Mouse (Mus musculus) limb, embryonic 14.5 days (tissue): ENCODE data around the gene Ctnnd2. TPM values are rescaled to one million over a fixed set of nuclear protein-coding genes. Genes with fewer than 3 reads are reported as not detected.
"Not testable (repeated sequence)": the region's sequence is repeated elsewhere in the genome, so short reads cannot be mapped to it uniquely, and the experiment has no call there.

Source experiments
- ATAC-seq: fragments of 200-750 bp; cut with Nextera tagmentation; 2 replicates; pipeline ENCODE4 v1.8.0; 2017; ENCODE audit warnings: low read depth, moderate number of reproducible peaks, moderate TSS enrichment; ENCODE audit not compliant: low FRiP score
- DNase-seq: peaks from one replicate; pipeline ENCODE4 v3.0.0-alpha.2; 2015; ENCODE audit warnings: low spot score
- H3K27ac ChIP-seq: fragments of 300-500 bp; sonication (generic); replicated peaks from 2 replicates; pipeline ENCODE4 v1.5.1; 2014; ENCODE audit warnings: low read depth, mild to moderate bottlenecking, low read length, moderate library complexity, mixed read lengths
- H3K27me3 ChIP-seq: fragments of 300-500 bp; sonication (generic); 2 replicates; pipeline ENCODE4 v1.6.1; 2014; ENCODE audit warnings: low read length, mixed read lengths; ENCODE audit not compliant: control insufficient read depth, insufficient read depth
- H3K36me3 ChIP-seq: fragments of 300-500 bp; sonication (generic); 2 replicates; pipeline ENCODE4 v1.6.1; 2014; ENCODE audit warnings: mild to moderate bottlenecking, low read length, moderate library complexity, mixed read lengths; ENCODE audit not compliant: control insufficient read depth, insufficient read depth
- H3K4me1 ChIP-seq: fragments of 300-500 bp; sonication (generic); 2 replicates; pipeline ENCODE4 v1.6.1; 2014; ENCODE audit warnings: antibody characterized with exemption, low read length, mixed read lengths; ENCODE audit not compliant: control insufficient read depth, insufficient read depth
- H3K4me2 ChIP-seq: fragments of 300-500 bp; sonication (generic); replicated peaks from 2 replicates; pipeline ENCODE4 v1.6.1; 2014; ENCODE audit warnings: low read depth, mild to moderate bottlenecking, low read length, moderate library complexity; ENCODE audit not compliant: severe bottlenecking
- H3K4me3 ChIP-seq: fragments of 300-500 bp; sonication (generic); replicated peaks from 2 replicates; pipeline ENCODE4 v1.5.1; 2014; ENCODE audit warnings: low read length
- H3K9ac ChIP-seq: fragments of 300-500 bp; sonication (generic); 2 replicates; pipeline ENCODE4 v1.6.1; 2014; ENCODE audit warnings: mild to moderate bottlenecking, low read depth, low read length, moderate library complexity; ENCODE audit not compliant: severe bottlenecking
- H3K9me3 ChIP-seq: fragments of 300-500 bp; sonication (generic); 2 replicates; pipeline ENCODE4 v1.6.1; 2016; ENCODE audit warnings: low read length; ENCODE audit not compliant: control insufficient read depth
- POLR2A ChIP-seq: fragments of 200-500 bp; IDR thresholded peaks from 2 replicates; pipeline ENCODE4 v1.8.0; 2012; ENCODE audit warnings: inconsistent platforms, mild to moderate bottlenecking, moderate library complexity, borderline replicate concordance; ENCODE audit not compliant: insufficient read depth, insufficient read length; ENCODE audit errors: extremely low read depth
- WGBS: fragments of 180-500 bp; shearing (Covaris S2); extraction: QIAGEN DNeasy Blood & Tissue Kit; methylation state at CpG from one replicate; pipeline ENCODE4 v1.1.7; 2014; 5-methylcytosine and 5-hydroxymethylcytosine counted together
- polyA plus RNA-seq, 2 experiments: library from polyadenylated mRNA; depleted of rRNA in 1 of 2; stranded (reverse) in 1 of 2; unstranded in 1 of 2; fragments of >200 nt; fragmentation: Nextera tagmentation in 1 of 2; extraction: Ambion mirVana in 1 of 2; gene quantifications; 2 replicates each; pipeline versions ENCODE4 v1.2.1 to v1.2.3; 2012 to 2014

Gene Ctnnd2
- polyA plus RNA-seq (2012; rRNA removed) (3.6 and 4.0 TPM in 2 replicates), polyA plus RNA-seq (2014; fragmentation: Nextera tagmentation; extraction: Ambion mirVana) (3.6 and 4.2 TPM in 2 replicates)

- Histone ChIP-seq H3K4me3 (peak within 1 kb of the TSS; percentile 66), H3K4me1 (peaks cover 6% of the 10 kb centered on the region; the same call in 1 of the 2 replicates), H3K27me3 (peaks cover 31% of the 10 kb centered on the region), H3K9me3 (no peaks in the 10 kb centered on the region), H3K27ac (no peak within 1 kb of the TSS), H3K4me2 (peak within 1 kb of the TSS; percentile 98), H3K9ac (peak within 1 kb of the TSS; percentile 48), H3K36me3 (no peaks in the 10 kb centered on the region)
- 0% methylated on average over 37 of the region's 136 CpGs for WGBS
- no peak for TF ChIP-seq POLR2A
- DNase-seq, result peak; percentile 60
- ATAC-seq, result peak; percentile 90
These were observed at the start of gene Ctnnd2 for GRCm38 (mm10) chr15:30172391-30173281. Gene Ctnnd2 (plus strand): TSS chr15:30172593.

- DNase-seq, result no peak
- 73% methylated on average over 6 of the region's 6 CpGs for WGBS
- Histone ChIP-seq H3K4me1 (no peaks in the 10 kb centered on the region), H3K27ac (no peak overlapping the region), H3K27me3 (no peaks in the 10 kb centered on the region), H3K4me3 (no peak overlapping the region), H3K4me2 (no peak overlapping the region), H3K9ac (no peak overlapping the region), H3K9me3 (no peaks in the 10 kb centered on the region), H3K36me3 (no peaks in the 10 kb centered on the region)
- TF ChIP-seq POLR2A, result no peak
- no peak for ATAC-seq
These were observed 41.7 kb upstream of the Ctnnd2 start for GRCm38 (mm10) chr15:30130705-30131104.

- not testable (repeated sequence) for H3K9me3 ChIP-seq, H3K27ac ChIP-seq, H3K27me3 ChIP-seq, H3K4me1 ChIP-seq, H3K4me2 ChIP-seq, H3K4me3 ChIP-seq, ATAC-seq, H3K36me3 ChIP-seq, H3K9ac ChIP-seq, DNase-seq
- WGBS, result 37% methylated on average over 1 of the region's 1 CpGs
These were observed 32.8 kb upstream of the Ctnnd2 start for GRCm38 (mm10) chr15:30139626-30140025.

GRCm38 (mm10) chr15:30145413-30145812, 27.0 kb upstream of the Ctnnd2 start:
- ATAC-seq (no peak), DNase-seq (no peak)
- no peak for TF ChIP-seq POLR2A
- no peak overlapping the region for H3K9ac ChIP-seq
- H3K27me3 ChIP-seq, result no peaks in the 10 kb centered on the region
- no peaks in the 10 kb centered on the region for H3K4me1 ChIP-seq
- no peaks in the 10 kb centered on the region for H3K9me3 ChIP-seq
- WGBS, result 78% methylated on average over 2 of the region's 2 CpGs
- H3K4me2 ChIP-seq, result no peak overlapping the region
- no peak overlapping the region for H3K4me3 ChIP-seq
- no peaks in the 10 kb centered on the region for H3K36me3 ChIP-seq
- H3K27ac ChIP-seq, result no peak overlapping the region

GRCm38 (mm10) chr15:30152176-30152575, 20.2 kb upstream of the Ctnnd2 start:
- Histone ChIP-seq H3K9me3 (no peaks in the 10 kb centered on the region), H3K36me3 (no peaks in the 10 kb centered on the region), H3K27ac (no peak overlapping the region), H3K4me1 (no peaks in the 10 kb centered on the region), H3K9ac (no peak overlapping the region), H3K27me3 (no peaks in the 10 kb centered on the region), H3K4me3 (no peak overlapping the region), H3K4me2 (no peak overlapping the region)
- no peak for ATAC-seq
- no peak for DNase-seq
- no peak for TF ChIP-seq POLR2A
- WGBS, result 42% methylated on average over 2 of the region's 2 CpGs
